In genomic region chr11:75034104-75034503, GRCm38 (mm10) we compare ENCODE assay signal across 17 mouse cellular contexts.
DNase-seq lines count a peak whose midpoint lies in the region; ATAC-seq and TF ChIP-seq lines count a peak whose summit lies in the region.
"Had no signal": no experiment of that assay in that cellular context is flagged by ENCODE, and none has a peak within 500 bp of the region (broad histone marks: within the 10 kb centered on the region; RNA-seq: fewer than 3 reads in every experiment).

No protein-coding gene starts in this region.

- H3K9ac ChIP-seq in kidney, embryonic 14.5 days (ENCODE audit: low read depth, low read length) = no peak overlapping the region
- no peak overlapping the region for H3K9ac ChIP-seq in stomach, postnatal 0 days (ENCODE audit: low read length)
- H3K9ac ChIP-seq: forebrain, embryonic 12.5 days; liver, embryonic 15.5 days; midbrain, embryonic 15.5 days had no signal

- no peak for TF ChIP-seq POLR2A in lung, adult 2 months (IDR thresholded peaks at IDR 0.05; ENCODE audit: borderline replicate concordance, extremely low read depth, low read depth, low read length)

- TF ChIP-seq EP300 in stomach, postnatal 0 days (optimal IDR thresholded peaks at IDR 0.05) = no peak

- H3K27me3 ChIP-seq in kidney, embryonic 14.5 days (ENCODE audit: control insufficient read depth, insufficient read depth, low read length) = no peaks in the 10 kb centered on the region
- H3K27me3 ChIP-seq in stomach, postnatal 0 days (ENCODE audit: control insufficient read depth, insufficient read depth, low read length) = no peaks in the 10 kb centered on the region
- H3K27me3 ChIP-seq: CH12.LX; forebrain, embryonic 12.5 days; liver, embryonic 15.5 days; megakaryocyte, embryonic 14.5 days; midbrain, embryonic 15.5 days had no signal

- no peaks in the 10 kb centered on the region for H3K9me3 ChIP-seq in kidney, embryonic 14.5 days (ENCODE audit: control insufficient read depth, low read length)
- no peaks in the 10 kb centered on the region for H3K9me3 ChIP-seq in stomach, postnatal 0 days (ENCODE audit: control insufficient read depth, low read length)
- H3K9me3 ChIP-seq: forebrain, embryonic 12.5 days; liver, embryonic 15.5 days; megakaryocyte, embryonic 14.5 days; midbrain, embryonic 15.5 days had no signal

- no peak overlapping the region for H3K4me2 ChIP-seq in kidney, embryonic 14.5 days (replicated peaks; ENCODE audit: low read depth, low read length)
- H3K4me2 ChIP-seq in stomach, postnatal 0 days (replicated peaks; ENCODE audit: low read depth) = no peak overlapping the region
- H3K4me2 ChIP-seq: forebrain, embryonic 12.5 days; liver, embryonic 15.5 days; midbrain, embryonic 15.5 days had no signal

- H3K27ac ChIP-seq in kidney, embryonic 14.5 days (ENCODE audit: low read depth, low read length) = peak overlapping the region; percentile 17; the same call in 1 of the 2 replicates
- H3K27ac ChIP-seq in stomach, postnatal 0 days (replicated peaks) = 0 out of 2 replicates have a peak overlapping the region, but pooled peaks have one; percentile 63
- H3K27ac ChIP-seq: forebrain, embryonic 12.5 days; hindbrain, postnatal 0 days; liver, embryonic 15.5 days; midbrain, embryonic 15.5 days had no signal

- intact Hi-C loops in gastrocnemius, postnatal 14 days (cut with DNase I; ENCODE audit: low total_unique reads) = no loop called here

- ATAC-seq in kidney, embryonic 14.5 days (ENCODE audit: low FRiP score, low TSS enrichment) = no peak
- no peak; the same call in 1 of the 2 replicates for ATAC-seq in stomach, postnatal 0 days (ENCODE audit: low FRiP score, low TSS enrichment)
- ATAC-seq: hindbrain, postnatal 0 days; midbrain, embryonic 15.5 days had no signal

- H3K36me3 ChIP-seq in kidney, embryonic 14.5 days (ENCODE audit: control insufficient read depth, insufficient read depth, low read length) = no peaks in the 10 kb centered on the region
- no peaks in the 10 kb centered on the region for H3K36me3 ChIP-seq in stomach, postnatal 0 days (ENCODE audit: control insufficient read depth, insufficient read depth, low read length)
- H3K36me3 ChIP-seq: midbrain, embryonic 15.5 days had no signal

- H3K4me3 ChIP-seq in kidney, embryonic 14.5 days (ENCODE audit: low read length) = no peak overlapping the region
- H3K4me3 ChIP-seq in lung, adult 2 months (replicated peaks; ENCODE audit: extremely low read depth, low read depth, low read length) = no peak overlapping the region
- H3K4me3 ChIP-seq in stomach, postnatal 0 days (ENCODE audit: low read depth, low read length) = no peak overlapping the region
- H3K4me3 ChIP-seq: forebrain, embryonic 12.5 days; liver, embryonic 15.5 days; megakaryocyte, embryonic 14.5 days; midbrain, embryonic 15.5 days had no signal

- no peak for TF ChIP-seq CTCF in lung, adult 2 months (IDR thresholded peaks at IDR 0.05; ENCODE audit: insufficient read depth, low read length)
- TF ChIP-seq CTCF in stomach, postnatal 0 days (IDR thresholded peaks at IDR 0.05; ENCODE audit: low read depth) = no peak

- WGBS in kidney, embryonic 14.5 days = 68% methylated on average over 3 of the region's 3 CpGs
- 30% methylated on average over 3 of the region's 3 CpGs for WGBS in lung, adult 2 months
- WGBS in stomach, postnatal 0 days = 41% methylated on average over 3 of the region's 3 CpGs

- H3K4me1 ChIP-seq in kidney, embryonic 14.5 days (ENCODE audit: control insufficient read depth, insufficient read depth, low read length) = 0 out of 2 replicates have a peak, but pooled peaks cover 13% of the 10 kb centered on the region
- H3K4me1 ChIP-seq in lung, adult 2 months (ENCODE audit: control insufficient read depth, insufficient read depth, low read length) = peaks cover 9% of the 10 kb centered on the region
- H3K4me1 ChIP-seq in stomach, postnatal 0 days (replicated peaks; ENCODE audit: control insufficient read depth, insufficient read depth) = no peaks in the 10 kb centered on the region; the same call in 1 of the 2 replicates
- H3K4me1 ChIP-seq: liver, embryonic 15.5 days; midbrain, embryonic 15.5 days had no signal

- peak; percentile 15 for DNase-seq in gastrocnemius, postnatal 25 days
- DNase-seq in gastrocnemius, postnatal 14 days = no peak
- DNase-seq in kidney, postnatal 36 days = no peak
- DNase-seq in lung, postnatal 36 days = peak; percentile 16
- DNase-seq in lung, adult 2 months = no peak
- DNase-seq in stomach, postnatal 0 days (ENCODE audit: low spot score) = no peak
- no peak for DNase-seq in right cerebral cortex, adult 18-20 months
- DNase-seq: adrenal gland, adult 2 months; cerebellum, adult 11 months; kidney, postnatal 14 days had no signal

Comparison
In these comparisons a context has a peak if more than half of its experiments do, and no peak if none do; other contexts are left out.
1. DNase-seq: peak in gastrocnemius, postnatal 25 days (single experiment) and lung, postnatal 36 days (single experiment); none in gastrocnemius, postnatal 14 days (single experiment), kidney, postnatal 36 days (0 of 2), lung, adult 2 months (single experiment), stomach, postnatal 0 days (single experiment) and right cerebral cortex, adult 18-20 months (single experiment).